Mouse (Mus musculus) lung, postnatal 10 days (tissue): Measurements from ENCODE around the gene Gm3336.

Source experiments
- DNase-seq: peaks from one replicate; pipeline ENCODE4 v3.0.0; 2021

The Gm3336 gene

GRCm38 (mm10) chr8:70696019-70696885 lies 22.1 kb upstream of the Gm3336 start:
- peak; percentile 85 for DNase-seq

DNA sequence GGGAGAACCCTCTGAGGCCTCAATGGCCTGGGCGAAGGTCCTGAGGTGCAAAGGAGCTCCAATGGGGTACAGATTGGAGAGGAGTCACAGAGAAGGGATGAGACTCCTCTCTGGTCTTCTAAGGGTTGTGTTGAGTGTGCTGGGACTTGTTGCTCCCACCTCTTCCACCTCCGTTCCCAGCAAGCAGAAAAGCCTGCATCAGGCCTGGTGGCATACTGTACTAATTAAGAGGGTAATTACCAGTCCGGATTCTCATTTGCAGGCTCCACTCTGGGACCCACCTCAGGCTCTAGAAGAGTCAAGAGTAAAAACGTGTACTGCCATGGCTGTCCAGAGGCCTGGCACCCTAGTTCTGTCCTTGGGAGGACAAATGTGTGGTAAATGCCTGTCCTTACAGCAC lies 21.4 kb upstream of the Gm3336 start:
- DNase-seq = no peak

- DNase-seq = no peak
These were observed 20.7 kb upstream of the Gm3336 start for GRCm38 (mm10) chr8:70697366-70698250.

- DNase-seq = peak; percentile 99
These were observed 19.8 kb upstream of the Gm3336 start, which contains the start of gene Jund for GRCm38 (mm10) chr8:70698310-70699109. Gene Jund (plus strand): TSS chr8:70698949.

DNA sequence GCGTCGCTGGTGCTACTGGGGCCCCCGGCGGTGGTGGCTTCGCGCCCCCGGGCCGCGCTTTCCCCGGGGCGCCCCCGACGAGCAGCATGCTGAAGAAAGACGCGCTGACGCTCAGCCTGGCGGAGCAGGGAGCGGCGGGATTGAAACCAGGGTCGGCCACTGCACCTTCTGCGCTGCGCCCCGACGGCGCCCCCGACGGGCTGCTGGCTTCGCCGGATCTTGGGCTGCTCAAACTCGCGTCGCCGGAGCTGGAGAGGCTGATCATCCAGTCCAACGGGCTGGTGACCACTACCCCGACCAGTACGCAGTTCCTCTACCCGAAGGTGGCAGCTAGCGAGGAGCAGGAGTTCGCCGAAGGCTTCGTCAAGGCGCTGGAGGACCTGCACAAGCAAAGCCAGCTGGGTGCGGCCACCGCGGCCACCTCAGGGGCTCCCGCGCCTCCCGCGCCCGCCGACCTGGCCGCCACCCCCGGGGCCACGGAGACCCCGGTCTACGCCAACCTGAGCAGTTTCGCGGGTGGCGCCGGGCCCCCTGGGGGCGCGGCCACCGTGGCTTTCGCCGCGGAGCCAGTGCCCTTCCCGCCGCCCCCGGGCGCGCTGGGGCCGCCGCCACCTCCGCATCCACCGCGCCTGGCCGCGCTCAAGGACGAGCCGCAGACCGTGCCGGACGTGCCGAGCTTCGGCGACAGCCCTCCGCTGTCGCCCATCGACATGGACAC lies 19.1 kb upstream of the Gm3336 start:
- peak; percentile 70 for DNase-seq

DNA sequence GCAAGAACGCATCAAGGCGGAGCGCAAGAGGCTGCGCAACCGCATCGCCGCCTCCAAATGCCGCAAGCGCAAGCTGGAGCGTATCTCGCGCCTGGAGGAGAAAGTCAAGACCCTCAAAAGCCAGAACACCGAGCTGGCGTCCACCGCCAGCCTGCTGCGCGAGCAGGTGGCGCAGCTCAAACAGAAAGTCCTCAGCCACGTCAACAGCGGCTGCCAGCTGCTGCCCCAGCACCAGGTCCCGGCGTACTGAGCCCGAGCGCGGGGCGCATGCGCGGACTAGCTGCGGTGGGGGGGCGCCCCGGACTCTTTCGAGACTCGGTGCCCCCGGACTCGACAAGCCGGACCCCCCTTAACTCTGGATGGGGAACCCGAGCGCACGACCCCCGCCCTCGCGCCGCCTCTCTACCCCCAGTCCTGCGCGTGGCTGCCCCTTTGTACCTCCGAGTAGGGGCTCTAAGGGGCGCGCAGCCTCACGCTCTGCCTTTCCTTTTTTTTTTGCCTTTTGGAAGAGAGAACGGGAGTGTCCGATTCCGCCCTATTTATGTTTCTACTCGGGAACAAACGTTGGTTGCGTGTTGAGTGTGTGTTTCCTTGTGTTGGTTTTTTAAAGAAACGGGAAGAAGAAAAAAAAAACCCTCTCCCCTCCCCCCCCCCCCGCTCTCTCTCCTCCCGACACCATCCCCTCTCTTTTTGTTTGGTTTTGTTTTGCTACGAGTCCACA lies 18.3 kb upstream of the Gm3336 start:
- DNase-seq = peak; percentile 87

- peak; percentile 95 for DNase-seq
These were observed 17.8 kb upstream of the Gm3336 start for GRCm38 (mm10) chr8:70700555-70700922.

- DNase-seq = no peak
These were observed 17.0 kb upstream of the Gm3336 start for GRCm38 (mm10) chr8:70701048-70701981.

- no peak for DNase-seq
These were observed 16.1 kb upstream of the Gm3336 start for GRCm38 (mm10) chr8:70701982-70702841.

- DNase-seq = peak; percentile 83
These were observed 15.5 kb upstream of the Gm3336 start for GRCm38 (mm10) chr8:70702842-70703182.

DNA sequence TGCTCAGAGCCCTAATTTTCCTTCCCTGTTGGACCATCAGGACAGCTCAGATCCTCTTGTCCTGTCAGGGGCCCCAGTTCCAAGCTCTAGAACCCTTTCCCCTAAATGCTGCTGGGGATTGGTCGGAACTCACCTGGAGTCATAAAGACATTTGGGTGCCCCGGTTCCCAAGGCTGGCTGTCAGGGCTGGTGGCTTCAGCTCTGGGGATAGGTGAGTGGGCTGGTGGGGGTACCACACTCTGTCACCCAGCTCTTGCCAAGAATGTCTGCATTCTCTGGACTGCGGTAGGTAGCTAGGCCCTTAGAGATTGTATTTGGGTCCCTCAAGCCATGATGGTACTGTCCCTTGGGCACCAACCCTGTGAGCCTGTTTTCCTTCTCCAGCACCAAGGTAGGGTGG lies 15.1 kb upstream of the Gm3336 start, which contains the start of gene Iqcn:
Iqcn (plus strand) TSS at position 171 of the 400 bp plus-strand sequence.
- DNase-seq = no peak

DNA sequence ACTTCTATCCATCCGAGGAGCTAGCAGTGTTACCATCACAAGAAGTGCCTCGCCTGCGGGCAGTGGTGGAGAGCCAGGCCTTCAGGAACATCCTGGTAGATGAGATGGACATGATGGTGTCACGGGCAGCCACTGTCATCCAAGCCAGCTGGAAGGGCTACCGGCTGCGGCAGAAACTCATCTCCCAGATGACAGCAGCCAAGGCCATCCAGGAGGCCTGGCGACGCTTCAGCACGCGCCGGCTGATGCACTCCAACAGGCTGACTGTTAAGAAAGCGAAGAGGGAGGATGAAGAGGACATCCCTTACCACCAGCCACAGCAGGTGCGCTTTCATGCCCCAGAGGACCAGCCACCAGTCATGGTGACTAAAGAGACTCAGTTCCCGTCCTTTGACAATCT lies 10.1 kb upstream of the Gm3336 start:
- no peak for DNase-seq

- DNase-seq = no peak
These were observed 8.5 kb upstream of the Gm3336 start for GRCm38 (mm10) chr8:70709794-70710193.

DNA sequence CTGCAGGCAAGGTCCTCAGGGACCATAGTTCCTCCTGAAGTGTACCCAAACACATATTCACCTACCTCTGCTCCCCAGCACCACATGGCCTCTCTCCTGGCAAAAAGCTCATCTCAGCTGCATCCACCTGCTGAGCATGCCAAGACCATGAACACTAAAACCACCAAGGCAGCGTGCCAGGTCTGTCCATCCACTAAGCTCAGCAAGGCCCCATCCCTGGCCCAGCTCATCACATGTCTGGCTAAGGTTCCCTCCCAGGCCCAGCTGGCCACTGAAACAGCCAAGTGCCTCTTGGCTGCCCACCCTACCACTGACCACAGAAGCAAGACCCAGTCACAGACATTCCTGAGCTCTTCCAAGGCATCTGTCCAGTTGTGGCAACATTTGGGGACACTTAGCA lies 8.0 kb upstream of the Gm3336 start:
- DNase-seq = peak; percentile 51

DNA sequence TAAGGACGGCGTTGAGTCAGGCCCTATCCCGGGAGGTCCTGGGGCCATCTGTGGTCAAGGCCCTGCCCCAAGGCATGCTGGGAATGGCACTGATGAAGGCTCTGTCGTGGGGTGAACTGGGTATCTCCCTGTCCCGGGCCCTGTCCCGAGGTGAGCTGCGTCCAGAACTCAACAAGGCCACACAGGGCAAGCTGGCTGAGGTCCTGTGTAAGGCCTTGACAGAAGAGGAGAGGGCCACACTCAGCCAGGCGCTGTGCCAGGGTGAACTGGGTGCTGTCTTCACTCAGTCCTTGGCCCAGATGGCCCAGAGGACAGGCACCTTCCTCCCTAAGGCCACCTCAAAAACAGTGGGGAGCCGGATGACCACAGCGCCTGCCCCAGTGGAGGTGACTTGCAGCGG lies 7.3 kb upstream of the Gm3336 start:
- DNase-seq = no peak

DNA sequence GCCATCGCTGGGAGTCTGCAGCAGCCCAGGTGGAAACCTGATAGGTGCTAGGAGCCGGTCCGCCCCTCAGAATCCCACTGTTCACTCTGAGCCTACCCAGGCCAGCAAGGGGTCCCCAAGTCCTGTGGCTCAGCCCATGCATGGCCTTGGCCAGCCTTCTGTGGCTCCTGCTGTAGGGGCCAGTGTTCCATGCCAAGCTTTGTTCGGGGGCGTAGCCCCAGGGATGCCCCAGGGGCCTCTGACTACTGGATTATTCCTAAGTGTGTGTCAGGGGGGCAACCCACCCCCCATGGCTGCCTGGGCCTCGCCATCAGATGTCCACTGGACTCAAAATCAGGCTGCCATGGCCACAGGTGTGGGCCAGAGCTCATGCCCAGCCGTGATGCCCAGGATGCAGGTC lies 4.4 kb upstream of the Gm3336 start:
- no peak for DNase-seq

- peak; percentile 1 for DNase-seq
These were observed 3.3 kb upstream of the Gm3336 start for GRCm38 (mm10) chr8:70715086-70715485.

DNA sequence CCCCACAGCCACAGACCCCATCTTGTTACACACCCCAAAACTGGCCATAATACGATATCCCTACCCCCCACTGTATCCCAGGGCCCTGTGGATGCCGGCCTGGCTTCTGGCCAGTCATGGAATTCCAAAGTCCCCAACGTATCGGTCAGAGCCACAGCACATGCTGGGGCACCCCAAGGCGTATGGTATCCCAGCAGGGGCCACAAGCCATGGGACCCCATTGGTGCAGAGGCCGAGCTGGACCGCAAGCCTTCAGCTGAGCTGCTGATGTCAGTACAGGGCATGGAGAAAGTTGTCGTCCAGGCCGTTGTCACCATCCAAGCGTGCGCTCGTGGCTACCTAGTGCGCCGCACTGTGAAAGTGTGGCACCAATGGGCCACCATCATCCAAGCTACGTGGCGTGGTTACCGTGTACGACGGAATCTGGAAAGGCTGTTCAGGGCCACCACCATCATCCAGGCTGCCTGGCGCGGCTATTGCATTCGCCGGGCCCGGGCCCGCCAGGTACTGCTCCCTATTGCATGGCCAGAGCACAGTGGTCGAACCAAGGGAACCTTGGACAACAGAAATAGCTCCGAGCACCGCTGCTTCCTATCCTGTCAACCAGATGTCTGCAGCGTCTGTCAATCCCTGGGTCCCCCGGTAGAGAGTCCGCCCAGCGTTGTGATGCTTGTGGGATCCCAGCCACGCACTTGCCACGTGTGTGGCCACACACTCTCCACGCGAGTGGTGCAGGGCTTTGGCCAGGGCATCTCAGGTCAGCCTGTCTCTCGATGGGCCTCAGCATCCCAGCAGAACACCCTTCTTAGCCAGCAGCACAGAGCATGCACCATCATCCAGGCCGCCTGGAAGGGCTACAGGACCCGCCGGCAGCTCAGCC lies 1.6 kb upstream of the Gm3336 start:
- no peak for DNase-seq
